Mouse (Mus musculus) fibroblast of lung, adult 2 months (primary cell): ENCODE results near the gene Gabpa.

Experiments
- DNase-seq: peaks from one replicate; pipeline ENCODE4 v3.0.0-alpha.2; 2011; ENCODE audit warnings: low read depth

Gene Gabpa

GRCm38 (mm10) chr16:84864656-84865055, 29.9 kb downstream of the Gabpa start:
- no peak for DNase-seq

- DNase-seq = no peak
These were observed 39.1 kb downstream of the Gabpa start for GRCm38 (mm10) chr16:84873805-84874204.

GRCm38 (mm10) chr16:84875012-84875717, 40.4 kb downstream of the Gabpa start:
- DNase-seq = no peak

GRCm38 (mm10) chr16:84875718-84876035, 41.0 kb downstream of the Gabpa start:
- no peak for DNase-seq

GRCm38 (mm10) chr16:84876082-84876481, 41.4 kb downstream of the Gabpa start:
- no peak for DNase-seq

- peak; percentile 40 for DNase-seq
These were observed 44.4 kb downstream of the Gabpa start for GRCm38 (mm10) chr16:84879146-84879545.

GRCm38 (mm10) chr16:84881168-84881567, 46.4 kb downstream of the Gabpa start:
- DNase-seq = no peak

GRCm38 (mm10) chr16:84881754-84882321, 47.1 kb downstream of the Gabpa start:
- no peak for DNase-seq

GRCm38 (mm10) chr16:84884572-84884971, 49.8 kb downstream of the Gabpa start:
- DNase-seq = no peak

- DNase-seq = no peak
These were observed 68.3 kb downstream of the Gabpa start for GRCm38 (mm10) chr16:84902995-84903394.

GRCm38 (mm10) chr16:84911477-84912165, 76.9 kb downstream of the Gabpa start:
- DNase-seq = no peak
